Mouse (Mus musculus) spleen, adult 2 months (tissue): ENCODE results near the gene Prkca.

Source experiments
- CTCF ChIP-seq: fragments of 200-500 bp; IDR thresholded peaks from 2 replicates; pipeline ENCODE4 v1.5.1; 2011; ENCODE audit warnings: mild to moderate bottlenecking, inconsistent platforms; ENCODE audit not compliant: insufficient read depth, insufficient read length, insufficient replicate concordance; ENCODE audit errors: extremely low read depth
- POLR2A ChIP-seq: fragments of 200-500 bp; IDR thresholded peaks from 2 replicates; pipeline ENCODE4 v1.6.1; 2011; ENCODE audit warnings: low read depth, low read length, inconsistent platforms

- TF ChIP-seq CTCF: no peak
- no peak for TF ChIP-seq POLR2A
Observed at GRCm38 (mm10) chr11:108303787-108304186, 39.9 kb downstream of the Prkca start.
